In genomic region chr9:104146683-104147082, GRCm38 (mm10) we compare ENCODE assay signal across 13 mouse cellular contexts. TPM values are rescaled to one million over a fixed set of nuclear protein-coding genes. Genes with fewer than 3 reads are reported as not detected.
"Had no signal": no experiment of that assay in that cellular context is flagged by ENCODE, and none has a peak within 500 bp of the region (broad histone marks: within the 10 kb centered on the region; RNA-seq: fewer than 3 reads in every experiment).

No protein-coding gene starts in this region.

- DNase-seq: liver, postnatal 0 days; lung, adult 2 months; lung, postnatal 14 days; lung, postnatal 36 days; right cerebral cortex, adult 18-20 months; right cerebral cortex, postnatal 25 days; right cerebral cortex, postnatal 4 days; spleen, adult 18-20 months; thymus, adult 18-20 months; thymus, postnatal 25 days; thymus, postnatal 4 days had no signal

RNA-seq across cellular contexts. Expression of gene Ackr4, which starts 19.9 kb away (rescaled TPM):
- total RNA-seq: megakaryocyte progenitor cell, adult 5-6 weeks; monocyte, adult 5-6 weeks had no signal
